Mouse (Mus musculus) hindbrain, embryonic 10.5 days (tissue): Measurements from ENCODE around the gene Dok7. TPM values are rescaled to one million over a fixed set of nuclear protein-coding genes. Genes with fewer than 3 reads are reported as not detected.
A peak's percentile ranks its signal among the peaks of the same experiment; 100 is the strongest.

Experiments
- DNase-seq: peaks from one replicate; pipeline ENCODE4 v3.0.0-alpha.2; 2017; ENCODE audit warnings: low spot score
- H3K27ac ChIP-seq: fragments of 300-500 bp; sonication (generic); 2 replicates; pipeline ENCODE4 v1.5.1; 2016; ENCODE audit warnings: mild to moderate bottlenecking, moderate library complexity
- H3K27me3 ChIP-seq: fragments of 300-500 bp; sonication (generic); 2 replicates; pipeline ENCODE4 v1.6.1; 2016; ENCODE audit warnings: mild to moderate bottlenecking; ENCODE audit not compliant: poor library complexity, insufficient read depth, severe bottlenecking
- H3K36me3 ChIP-seq: fragments of 300-500 bp; sonication (generic); 2 replicates; pipeline ENCODE4 v1.6.1; 2016; ENCODE audit warnings: mild to moderate bottlenecking, moderate library complexity
- H3K4me1 ChIP-seq: fragments of 300-500 bp; sonication (generic); replicated peaks from 2 replicates; pipeline ENCODE4 v1.6.1; 2016; ENCODE audit warnings: mild to moderate bottlenecking
- H3K4me3 ChIP-seq: fragments of 300-500 bp; sonication (generic); 2 replicates; pipeline ENCODE4 v1.5.1; 2016; ENCODE audit warnings: mild to moderate bottlenecking, moderate library complexity
- H3K9me3 ChIP-seq: fragments of 300-500 bp; sonication (generic); 2 replicates; pipeline ENCODE4 v1.6.1; 2016; ENCODE audit warnings: mild to moderate bottlenecking, moderate library complexity
- WGBS: fragments of 180-500 bp; shearing (Covaris S2); methylation state at CpG from one replicate; pipeline ENCODE4 v1.1.7; 2016; 5-methylcytosine and 5-hydroxymethylcytosine counted together
- polyA plus RNA-seq: library from polyadenylated mRNA; unstranded; fragments of >200 nt; fragmentation: Nextera tagmentation; extraction: Ambion mirVana; gene quantifications from 2 replicates; pipeline ENCODE4 v1.2.1, GENCODE M21; 2016

The Dok7 gene
- polyA plus RNA-seq, 1 experiment from 2014 or later, result 0.30 TPM

GRCm38 (mm10) chr5:35035141-35035540, 21.4 kb upstream of the Dok7 start:
- H3K36me3 ChIP-seq, result peaks cover 67% of the 10 kb centered on the region
- H3K4me1 ChIP-seq, result no peaks in the 10 kb centered on the region; the same call in 1 of the 2 replicates
- 0 out of 2 replicates have a peak overlapping the region, but pooled peaks have one; percentile 9 for H3K27ac ChIP-seq
- H3K9me3 ChIP-seq, result no peaks in the 10 kb centered on the region
- DNase-seq, result no peak
- no peak overlapping the region for H3K4me3 ChIP-seq
- no peaks in the 10 kb centered on the region for H3K27me3 ChIP-seq
- WGBS, result 88% methylated on average over 5 of the region's 5 CpGs

- Histone ChIP-seq H3K36me3 (peaks cover 60% of the 10 kb centered on the region), H3K4me3 (no peak overlapping the region)
- 82% methylated on average over 4 of the region's 4 CpGs for WGBS
These were observed 20.8 kb upstream of the Dok7 start for GRCm38 (mm10) chr5:35035795-35036194.

GRCm38 (mm10) chr5:35037438-35037837, 19.1 kb upstream of the Dok7 start:
- Histone ChIP-seq H3K27ac (no peak overlapping the region), H3K4me3 (no peak overlapping the region), H3K36me3 (peaks cover 44% of the 10 kb centered on the region), H3K9me3 (no peaks in the 10 kb centered on the region), H3K27me3 (no peaks in the 10 kb centered on the region), H3K4me1 (0 out of 2 replicates have a peak, but pooled peaks cover 2% of the 10 kb centered on the region)
- no peak for DNase-seq

More at GRCm38 (mm10) chr5:35035795-35036194, 20.8 kb upstream of the Dok7 start:
- DNase-seq, result no peak
- Histone ChIP-seq H3K27me3 (no peaks in the 10 kb centered on the region), H3K4me1 (no peaks in the 10 kb centered on the region; the same call in 1 of the 2 replicates), H3K9me3 (no peaks in the 10 kb centered on the region), H3K27ac (no peak overlapping the region)

- Histone ChIP-seq H3K4me1 (peaks cover 3% of the 10 kb centered on the region), H3K27ac (peak within 1 kb of the TSS; percentile 62)
- DNase-seq, result no peak
These were observed 15.2 kb upstream of the Dok7 start, which contains the start of gene Hgfac for GRCm38 (mm10) chr5:35041268-35041829. Hgfac (plus strand) TSS chr5:35041509.

GRCm38 (mm10) chr5:35042431-35043109, 14.0 kb upstream of the Dok7 start:
- 70% methylated on average over 10 of the region's 10 CpGs for WGBS

More at GRCm38 (mm10) chr5:35041268-35041829, 15.2 kb upstream of the Dok7 start, which contains the start of gene Hgfac:
- Histone ChIP-seq H3K4me3 (no peak within 1 kb of the TSS), H3K27me3 (no peaks in the 10 kb centered on the region), H3K9me3 (no peaks in the 10 kb centered on the region), H3K36me3 (peaks cover 7% of the 10 kb centered on the region; the same call in 1 of the 2 replicates)
- 66% methylated on average over 6 of the region's 6 CpGs for WGBS

GRCm38 (mm10) chr5:35043110-35043451, 13.5 kb upstream of the Dok7 start:
- H3K27ac ChIP-seq, result no peak overlapping the region
- peaks cover 12% of the 10 kb centered on the region for H3K4me1 ChIP-seq
- H3K27me3 ChIP-seq, result 0 out of 2 replicates have a peak, but pooled peaks cover 4% of the 10 kb centered on the region
- peak; percentile 75 for DNase-seq
- no peaks in the 10 kb centered on the region for H3K36me3 ChIP-seq
- H3K9me3 ChIP-seq, result no peaks in the 10 kb centered on the region
- 52% methylated on average over 1 of the region's 1 CpGs for WGBS
- H3K4me3 ChIP-seq, result no peak overlapping the region

More at GRCm38 (mm10) chr5:35042431-35043109, 14.0 kb upstream of the Dok7 start:
- no peaks in the 10 kb centered on the region for H3K9me3 ChIP-seq
- H3K36me3 ChIP-seq, result no peaks in the 10 kb centered on the region
- 0 out of 2 replicates have a peak, but pooled peaks cover 4% of the 10 kb centered on the region for H3K27me3 ChIP-seq
- no peak for DNase-seq
- H3K4me3 ChIP-seq, result no peak overlapping the region
- peaks cover 12% of the 10 kb centered on the region for H3K4me1 ChIP-seq
- peak overlapping the region; percentile 62; the same call in 1 of the 2 replicates for H3K27ac ChIP-seq

GRCm38 (mm10) chr5:35050541-35050940, 6.0 kb upstream of the Dok7 start:
- H3K4me3 ChIP-seq, result no peak overlapping the region
- peaks cover 22% of the 10 kb centered on the region for H3K27me3 ChIP-seq
- WGBS, result 76% methylated on average over 5 of the region's 5 CpGs
- no peak overlapping the region for H3K27ac ChIP-seq
- peaks cover 11% of the 10 kb centered on the region for H3K4me1 ChIP-seq
- no peak for DNase-seq
- H3K9me3 ChIP-seq, result no peaks in the 10 kb centered on the region
- no peaks in the 10 kb centered on the region for H3K36me3 ChIP-seq

GRCm38 (mm10) chr5:35054628-35055027, 1.9 kb upstream of the Dok7 start:
- WGBS, result 83% methylated on average over 3 of the region's 3 CpGs
- H3K4me3 ChIP-seq, result no peak overlapping the region
- peaks cover 59% of the 10 kb centered on the region for H3K27me3 ChIP-seq
- DNase-seq, result no peak
- no peaks in the 10 kb centered on the region for H3K9me3 ChIP-seq
- no peaks in the 10 kb centered on the region for H3K36me3 ChIP-seq
- peaks cover 25% of the 10 kb centered on the region for H3K4me1 ChIP-seq
- no peak overlapping the region for H3K27ac ChIP-seq

GRCm38 (mm10) chr5:35055076-35055475, 1.5 kb upstream of the Dok7 start:
- Histone ChIP-seq H3K27ac (no peak overlapping the region), H3K4me3 (no peak overlapping the region), H3K9me3 (no peaks in the 10 kb centered on the region), H3K36me3 (no peaks in the 10 kb centered on the region), H3K27me3 (peaks cover 61% of the 10 kb centered on the region), H3K4me1 (peaks cover 25% of the 10 kb centered on the region)
- no peak for DNase-seq
- 81% methylated on average over 12 of the region's 12 CpGs for WGBS

GRCm38 (mm10) chr5:35057582-35057981, 1.0 kb downstream of the Dok7 start:
- H3K9me3 ChIP-seq, result no peaks in the 10 kb centered on the region
- no peaks in the 10 kb centered on the region for H3K36me3 ChIP-seq
- peak overlapping the region; percentile 69 for H3K4me3 ChIP-seq
- H3K27ac ChIP-seq, result no peak overlapping the region
- no peak for DNase-seq
- H3K27me3 ChIP-seq, result peaks cover 61% of the 10 kb centered on the region
- H3K4me1 ChIP-seq, result peaks cover 29% of the 10 kb centered on the region
- 18% methylated on average over 4 of the region's 4 CpGs for WGBS

GRCm38 (mm10) chr5:35058216-35058615, 1.6 kb downstream of the Dok7 start:
- Histone ChIP-seq H3K4me3 (no peak overlapping the region), H3K9me3 (no peaks in the 10 kb centered on the region), H3K4me1 (peaks cover 29% of the 10 kb centered on the region), H3K27me3 (peaks cover 61% of the 10 kb centered on the region), H3K36me3 (no peaks in the 10 kb centered on the region), H3K27ac (no peak overlapping the region)
- DNase-seq, result no peak
- WGBS, result 69% methylated on average over 1 of the region's 1 CpGs

GRCm38 (mm10) chr5:35060098-35060497, 3.5 kb downstream of the Dok7 start:
- Histone ChIP-seq H3K4me1 (peaks cover 29% of the 10 kb centered on the region), H3K27ac (peak overlapping the region; percentile 29; the same call in 1 of the 2 replicates), H3K36me3 (no peaks in the 10 kb centered on the region), H3K9me3 (no peaks in the 10 kb centered on the region), H3K4me3 (no peak overlapping the region), H3K27me3 (peaks cover 48% of the 10 kb centered on the region)
- 78% methylated on average over 3 of the region's 3 CpGs for WGBS
- no peak for DNase-seq

GRCm38 (mm10) chr5:35069841-35070240, 13.3 kb downstream of the Dok7 start:
- Histone ChIP-seq H3K4me1 (peaks cover 26% of the 10 kb centered on the region; the same call in 1 of the 2 replicates), H3K27ac (peak overlapping the region; percentile 40; the same call in 1 of the 2 replicates), H3K9me3 (no peaks in the 10 kb centered on the region), H3K4me3 (no peak overlapping the region), H3K27me3 (no peaks in the 10 kb centered on the region), H3K36me3 (no peaks in the 10 kb centered on the region)
- DNase-seq, result no peak
- WGBS, result 95% methylated on average over 2 of the region's 2 CpGs
